Mouse (Mus musculus): ENCODE measurements around the gene Fgr. TPM values are rescaled to one million over a fixed set of nuclear protein-coding genes. Genes with fewer than 3 reads are reported as not detected.

Gene Fgr
- total RNA-seq, 2 experiments from 2014 or later = 0.12 TPM; not detected in 1

DNA sequence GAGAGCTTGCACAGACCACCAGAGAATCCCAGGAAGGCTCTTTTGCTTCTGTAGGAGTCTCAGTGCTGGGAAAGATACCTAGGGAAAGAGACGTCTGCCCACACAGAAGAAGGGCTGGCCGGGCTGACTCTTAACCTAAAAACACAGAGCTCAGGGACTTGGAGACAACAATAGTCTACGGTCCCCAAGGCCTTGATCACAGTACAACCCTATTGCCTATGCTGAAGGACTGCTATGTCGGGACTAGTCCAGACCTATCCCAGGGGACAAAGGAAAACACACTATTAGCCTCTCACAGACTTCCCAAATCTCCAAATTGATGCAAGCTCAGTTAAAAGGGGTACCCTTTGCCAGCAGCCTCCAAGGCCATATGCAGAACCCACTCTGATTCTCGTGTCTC lies 12.0 kb upstream of the Fgr start:
- no peak overlapping the region for H3K4me3 ChIP-seq
- TF ChIP-seq CTCF (conservative IDR thresholded peaks at IDR 0.05) = no peak
- H3K27ac ChIP-seq = no peak overlapping the region
- DNase-seq (ENCODE audit: low spot score in 2 of 2) = no peak

DNA sequence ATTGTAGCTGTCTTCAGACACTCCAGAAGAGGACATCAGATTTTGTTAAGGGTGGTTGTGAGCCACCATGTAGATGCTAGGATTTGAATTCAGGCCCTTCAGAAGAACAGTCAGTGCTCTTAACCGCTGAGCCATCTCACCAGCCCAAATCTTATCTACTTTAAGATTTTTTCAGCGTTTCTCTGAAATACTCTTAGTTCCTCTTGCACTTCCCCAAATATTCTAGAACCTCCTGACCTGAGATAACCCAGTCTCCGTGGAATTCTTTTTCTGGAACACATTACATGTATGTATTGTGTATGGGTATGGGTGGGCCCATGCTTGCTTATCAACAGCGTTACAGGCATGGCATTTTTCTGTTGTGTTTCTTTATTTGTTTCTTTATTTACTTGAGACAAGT lies 11.3 kb upstream of the Fgr start:
- H3K27ac ChIP-seq = no peak overlapping the region
- no peak overlapping the region for H3K4me3 ChIP-seq
- no peak for DNase-seq (ENCODE audit: low spot score in 2 of 2)
- TF ChIP-seq CTCF (conservative IDR thresholded peaks at IDR 0.05) = no peak

- Histone ChIP-seq H3K27ac (no peak overlapping the region), H3K4me3 (no peak overlapping the region)
- no peak for DNase-seq (ENCODE audit: low spot score in 2 of 2)
- no peak for TF ChIP-seq CTCF (conservative IDR thresholded peaks at IDR 0.05)
These were observed 10.5 kb upstream of the Fgr start for GRCm38 (mm10) chr4:132963436-132963835.

DNA sequence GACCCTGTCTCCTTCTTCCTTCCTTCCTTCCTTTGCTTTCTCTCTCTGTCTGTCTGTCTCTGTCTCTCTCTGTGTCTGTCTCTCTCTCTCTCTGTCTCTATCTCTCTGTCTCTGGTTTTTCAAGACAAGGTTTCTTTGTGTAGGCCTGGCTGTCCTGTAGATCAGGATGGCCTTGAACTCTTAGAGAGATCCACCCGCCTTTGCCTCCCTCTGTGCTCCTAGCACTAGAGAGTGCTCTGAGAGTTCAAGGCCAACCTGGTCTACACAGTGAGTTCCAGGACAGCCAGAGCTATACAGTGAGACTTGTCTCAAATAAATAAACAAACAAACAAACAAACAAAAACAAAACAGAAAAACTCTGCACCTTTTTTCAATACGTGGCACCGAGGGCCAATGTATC lies 9.8 kb upstream of the Fgr start:
- DNase-seq (ENCODE audit: low spot score in 2 of 2) = no peak

GRCm38 (mm10) chr4:132964473-132964872 lies 9.4 kb upstream of the Fgr start:
- TF ChIP-seq CTCF (conservative IDR thresholded peaks at IDR 0.05) = no peak
- Histone ChIP-seq H3K27ac (no peak overlapping the region), H3K4me3 (no peak overlapping the region)
- no peak for DNase-seq (ENCODE audit: low spot score in 2 of 2)

More for the DNA sequence above, 9.8 kb upstream of the Fgr start:
- TF ChIP-seq CTCF (conservative IDR thresholded peaks at IDR 0.05) = no peak
- Histone ChIP-seq H3K4me3 (no peak overlapping the region), H3K27ac (no peak overlapping the region)

DNA sequence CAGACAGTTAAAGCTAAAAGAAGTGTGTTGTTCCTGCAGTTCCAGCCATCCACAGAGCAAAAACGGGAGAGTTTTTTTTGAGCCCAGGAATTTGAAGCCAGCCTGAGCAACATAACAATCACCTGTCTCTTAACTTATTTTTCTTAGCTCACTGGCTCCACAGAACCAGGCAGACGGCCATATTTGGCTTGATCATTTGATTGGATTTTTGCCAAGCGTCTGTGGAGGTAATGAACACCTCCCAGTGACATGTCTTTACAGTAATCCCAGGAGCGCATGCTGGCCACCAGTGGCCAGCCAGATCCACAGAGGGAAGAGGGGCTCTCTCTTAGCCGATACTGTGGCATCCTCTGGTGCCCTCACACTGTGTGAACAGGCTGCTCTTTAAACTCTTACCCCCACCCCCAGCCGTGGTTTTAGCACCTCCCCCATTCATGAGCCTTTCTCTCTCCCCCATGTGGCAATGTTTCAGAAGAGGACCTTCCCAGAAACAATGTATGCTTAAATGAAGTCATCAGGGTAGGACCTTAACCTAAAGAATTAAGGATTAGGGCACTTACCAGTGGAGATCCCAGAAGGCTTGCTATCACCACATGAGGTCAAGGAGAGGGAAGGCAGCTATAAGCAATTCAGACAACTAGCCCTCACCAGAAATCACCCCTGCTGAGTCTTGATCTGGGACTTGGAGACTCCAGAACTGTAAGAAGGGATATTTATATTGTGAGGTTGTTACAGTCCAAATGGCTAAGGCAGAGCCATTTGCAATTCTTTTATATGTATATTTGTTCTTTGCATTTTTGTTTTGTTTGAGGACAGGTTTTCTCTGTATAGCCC lies 5.6 kb upstream of the Fgr start:
- DNase-seq (ENCODE audit: low spot score in 2 of 2) = no peak
- TF ChIP-seq CTCF (conservative IDR thresholded peaks at IDR 0.05) = no peak
- Histone ChIP-seq H3K4me3 (no peak overlapping the region), H3K27ac (no peak overlapping the region)

- no peak overlapping the region for H3K27ac ChIP-seq
- no peak for DNase-seq (ENCODE audit: low spot score in 2 of 2)
- no peak for TF ChIP-seq CTCF (conservative IDR thresholded peaks at IDR 0.05)
- no peak overlapping the region for H3K4me3 ChIP-seq
These were observed 2.3 kb upstream of the Fgr start for GRCm38 (mm10) chr4:132971601-132972000.

DNA sequence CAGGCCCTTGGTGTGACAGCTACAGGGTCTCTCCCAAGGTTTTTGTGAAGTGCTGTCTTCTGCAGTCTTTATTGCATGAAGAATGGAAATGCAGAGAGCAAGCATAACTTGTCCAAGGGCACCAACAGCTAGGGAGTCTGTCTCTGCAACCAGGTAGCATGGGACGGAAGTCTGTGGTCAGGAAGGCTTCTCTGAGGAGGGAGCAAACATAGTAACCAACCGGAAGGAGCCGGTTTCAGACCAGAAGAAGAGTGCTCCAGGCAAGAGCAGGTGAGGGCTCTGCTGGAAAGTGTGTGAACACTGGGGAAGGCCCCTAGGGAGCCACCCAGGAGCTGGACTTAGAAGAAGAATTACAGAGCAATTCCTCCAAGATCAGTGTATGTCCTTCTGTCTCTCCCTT lies 1.8 kb upstream of the Fgr start:
- no peak for DNase-seq (ENCODE audit: low spot score in 2 of 2)
- H3K4me3 ChIP-seq = no peak overlapping the region
- no peak overlapping the region for H3K27ac ChIP-seq
- TF ChIP-seq CTCF (conservative IDR thresholded peaks at IDR 0.05) = no peak

GRCm38 (mm10) chr4:132972556-132972955 lies 1.3 kb upstream of the Fgr start:
- TF ChIP-seq CTCF (conservative IDR thresholded peaks at IDR 0.05) = no peak
- Histone ChIP-seq H3K27ac (no peak overlapping the region), H3K4me3 (no peak overlapping the region)
- DNase-seq (ENCODE audit: low spot score in 2 of 2) = no peak

DNA sequence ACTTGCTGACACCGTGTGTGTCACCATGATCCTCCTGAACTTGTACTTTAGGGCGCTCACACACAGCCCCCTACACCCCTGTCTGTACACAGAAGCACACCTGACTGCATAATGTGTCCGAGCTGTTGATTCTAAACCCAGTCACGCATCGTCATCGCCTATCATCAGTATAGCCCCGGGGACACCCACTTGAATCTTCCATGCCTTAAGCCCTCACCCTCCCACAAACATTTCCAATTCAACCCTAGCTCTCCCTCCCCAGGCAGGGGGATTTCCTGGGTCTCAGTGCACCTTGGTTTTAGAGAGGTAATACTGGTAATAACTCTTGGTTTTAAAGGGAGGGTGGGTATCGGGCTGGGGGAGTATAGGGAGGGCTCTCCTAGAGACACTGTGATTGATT lies 709 bp upstream of the Fgr start:
- no peak for DNase-seq (ENCODE audit: low spot score in 2 of 2)
- TF ChIP-seq CTCF (conservative IDR thresholded peaks at IDR 0.05) = no peak
- no peak overlapping the region for H3K27ac ChIP-seq
- H3K4me3 ChIP-seq = no peak overlapping the region

DNA sequence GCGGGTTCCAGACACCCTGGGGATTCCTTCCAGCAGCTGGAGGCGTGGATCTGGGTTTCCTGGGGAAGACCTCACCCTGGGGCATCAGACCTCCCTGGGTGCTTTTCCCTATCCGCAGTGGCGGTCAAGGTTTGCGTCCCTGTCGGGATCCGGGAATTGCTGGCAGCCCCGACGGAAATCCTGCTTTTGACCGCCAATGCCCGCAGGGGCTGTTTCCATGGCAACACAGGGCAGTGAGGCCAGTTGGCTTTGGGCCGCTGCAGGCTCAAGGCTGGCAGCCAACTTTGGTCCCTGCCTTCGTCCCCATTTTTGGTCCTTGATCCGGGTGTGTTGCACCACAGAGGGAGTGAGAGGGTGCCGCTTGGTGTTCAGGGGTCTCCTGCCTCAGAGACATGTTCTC lies 1.0 kb downstream of the Fgr start:
- Histone ChIP-seq H3K27ac (peak overlapping the region; percentile 40; the same call in 1 of the 2 replicates), H3K4me3 (peak overlapping the region; percentile 22; the same call in 1 of the 2 replicates)
- no peak for TF ChIP-seq CTCF (conservative IDR thresholded peaks at IDR 0.05)

DNA sequence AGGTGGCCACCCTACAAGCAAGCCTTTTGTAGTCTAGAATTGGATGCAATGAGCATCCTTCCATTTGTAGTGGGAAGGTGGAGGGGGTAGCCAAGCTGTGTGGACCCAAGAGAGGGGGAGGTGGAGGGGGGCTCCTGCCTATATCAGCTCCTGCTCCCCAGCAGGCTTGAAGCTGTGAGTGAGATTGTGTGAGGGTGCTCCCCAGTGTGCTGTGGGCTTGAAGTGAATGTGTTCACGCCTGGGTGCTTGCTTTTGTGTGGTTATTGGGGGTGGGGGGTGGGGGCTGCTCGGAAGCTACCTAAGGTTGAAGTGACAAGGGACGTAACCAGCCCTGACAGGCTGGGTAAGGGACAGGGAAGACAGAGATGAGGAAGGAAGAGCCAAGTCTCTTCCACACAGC lies 1.9 kb downstream of the Fgr start:
- Histone ChIP-seq H3K27ac (no peak overlapping the region), H3K4me3 (no peak overlapping the region)
- no peak for DNase-seq (ENCODE audit: low spot score in 2 of 2)
- TF ChIP-seq CTCF (conservative IDR thresholded peaks at IDR 0.05) = no peak

More for the DNA sequence above, 1.0 kb downstream of the Fgr start:
- DNase-seq (ENCODE audit: low spot score in 2 of 2) = peak; percentile 41

DNA sequence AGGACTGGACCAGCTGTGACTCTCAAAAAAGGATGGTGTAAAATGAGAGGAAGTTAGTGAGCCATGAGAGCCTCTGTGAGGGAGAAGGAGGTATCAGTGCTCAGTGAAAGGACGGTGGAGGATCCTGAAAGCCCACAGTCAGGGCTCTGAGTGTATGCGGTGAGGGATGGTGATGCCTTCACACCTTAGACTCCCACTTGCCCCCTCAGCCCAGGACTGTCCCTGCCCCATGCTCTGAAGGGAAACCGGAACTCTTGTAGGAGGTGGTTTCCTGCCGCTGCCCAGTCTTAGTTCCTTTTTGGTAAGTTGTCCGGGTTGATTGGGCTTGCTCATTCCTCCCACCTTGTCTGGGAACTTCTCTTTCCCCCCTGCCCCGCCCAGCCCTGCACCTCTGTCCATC lies 2.8 kb downstream of the Fgr start:
- no peak for DNase-seq (ENCODE audit: low spot score in 2 of 2)
- no peak for TF ChIP-seq CTCF (conservative IDR thresholded peaks at IDR 0.05)
- Histone ChIP-seq H3K27ac (no peak overlapping the region), H3K4me3 (no peak overlapping the region)

DNA sequence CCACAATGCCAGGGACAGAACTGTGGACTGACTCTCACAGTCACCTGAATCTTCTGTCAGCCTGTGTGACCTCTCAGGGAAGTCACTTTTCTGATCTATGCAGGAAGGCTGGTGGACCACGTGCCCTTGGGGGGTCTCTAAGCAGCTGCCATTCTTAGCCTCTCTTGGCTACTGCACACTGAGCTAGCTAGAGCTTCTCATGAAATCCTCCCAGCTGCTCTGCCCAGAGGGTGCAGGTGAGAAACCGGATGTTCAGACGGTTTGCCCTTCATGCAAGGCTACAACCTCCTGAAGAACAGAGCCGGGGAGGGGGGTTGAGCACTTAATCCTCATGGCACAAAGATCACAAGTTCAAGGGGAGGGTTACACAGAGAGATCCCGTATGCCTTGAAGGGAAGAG lies 3.7 kb downstream of the Fgr start:
- no peak for DNase-seq (ENCODE audit: low spot score in 2 of 2)
- H3K4me3 ChIP-seq = no peak overlapping the region
- H3K27ac ChIP-seq = no peak overlapping the region
- no peak for TF ChIP-seq CTCF (conservative IDR thresholded peaks at IDR 0.05)

Measured in layer of hippocampus, adult 2 months (tissue).